7 mouse cellular contexts compared by ENCODE assay signal in the genomic region with DNA sequence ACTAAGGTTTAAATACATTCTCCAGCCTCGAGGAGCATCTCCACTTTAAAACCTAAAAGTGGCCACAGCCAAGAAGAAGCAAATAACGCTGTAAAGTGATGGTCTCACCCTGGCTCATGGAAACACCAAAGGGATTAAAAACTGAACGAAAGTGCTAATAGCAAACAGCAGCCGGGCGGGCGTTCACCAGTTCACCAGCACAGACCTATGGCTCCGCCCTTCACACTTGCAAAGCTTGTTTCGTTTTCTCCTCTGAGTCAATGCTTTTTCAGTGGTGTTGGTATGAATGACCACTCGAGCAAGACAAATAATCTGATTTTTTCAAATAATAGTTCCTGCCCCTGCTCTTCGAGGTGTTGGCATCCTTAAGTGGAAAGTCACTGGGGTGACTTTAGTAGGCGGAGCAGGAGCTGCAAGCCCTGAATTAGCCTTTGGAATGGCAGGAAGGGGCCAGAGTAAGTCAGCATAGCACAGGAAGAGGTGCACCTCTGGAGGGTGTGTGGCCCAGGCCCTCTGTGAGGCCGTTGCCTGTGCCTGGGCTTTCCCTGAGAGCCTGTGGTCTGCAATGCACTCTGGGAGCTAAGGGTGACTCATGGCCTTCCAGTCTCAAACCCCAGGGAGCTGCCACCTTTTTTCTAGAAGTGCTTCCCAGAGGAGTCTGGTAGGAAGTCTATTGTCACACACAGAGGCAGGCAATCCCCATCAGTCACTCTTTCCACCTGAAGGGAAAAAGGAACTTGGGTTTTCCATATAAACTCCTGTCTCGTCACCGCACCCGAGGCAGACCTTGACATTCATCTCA.
DNase-seq lines count a peak whose midpoint lies in the region; ATAC-seq lines count a peak whose summit lies in the region.

No protein-coding gene starts in this region.

- H3K4me1 ChIP-seq in kidney, embryonic 15.5 days, result peaks cover 17% of the 10 kb centered on the region
- peaks cover 8% of the 10 kb centered on the region; the same call in 1 of the 2 replicates for H3K4me1 ChIP-seq in hindbrain, embryonic 16.5 days (ENCODE audit: control insufficient read depth, insufficient read depth, low read depth, low read length)

- DNase-seq in lung, postnatal 36 days, result peak; percentile 76
- DNase-seq in spleen, adult 18-20 months, result no peak
- DNase-seq in left cerebral cortex, postnatal 36 days (ENCODE audit: low spot score in 2 of 2), result no peak

- H3K27ac ChIP-seq in kidney, embryonic 15.5 days, result peak overlapping the region; percentile 60
- no peak overlapping the region for H3K27ac ChIP-seq in hindbrain, embryonic 16.5 days (ENCODE audit: low read depth, low read length)

- no peaks in the 10 kb centered on the region for H3K9me3 ChIP-seq in kidney, embryonic 15.5 days (replicated peaks)
- no peaks in the 10 kb centered on the region for H3K9me3 ChIP-seq in hindbrain, embryonic 16.5 days (ENCODE audit: control insufficient read depth, low read length)

- WGBS in kidney, embryonic 15.5 days, result 44% methylated on average over 15 of the region's 15 CpGs
- WGBS in hindbrain, embryonic 16.5 days, result 75% methylated on average over 15 of the region's 15 CpGs

- no peaks in the 10 kb centered on the region for H3K27me3 ChIP-seq in kidney, embryonic 15.5 days
- no peaks in the 10 kb centered on the region for H3K27me3 ChIP-seq in hindbrain, embryonic 16.5 days (replicated peaks; ENCODE audit: control insufficient read depth, insufficient read depth, low read length)

- no peak overlapping the region for H3K4me3 ChIP-seq in kidney, embryonic 15.5 days (replicated peaks)
- H3K4me3 ChIP-seq in hindbrain, embryonic 16.5 days (ENCODE audit: low read length), result no peak overlapping the region

- H3K36me3 ChIP-seq in kidney, embryonic 15.5 days, result no peaks in the 10 kb centered on the region
- no peaks in the 10 kb centered on the region for H3K36me3 ChIP-seq in hindbrain, embryonic 16.5 days (ENCODE audit: control insufficient read depth, insufficient read depth, low read length)

- intact Hi-C loops in left cerebral cortex, postnatal 36 days (cut with DNase I), result no loop called here

- peak; percentile 75 for ATAC-seq in activated CD4-positive, CD25-positive, alpha-beta regulatory T cell, adult 4 months
- ATAC-seq in granulocyte monocyte progenitor cell, adult 5-6 weeks (replicated peaks; ENCODE audit: poor library complexity, severe bottlenecking), result peak; percentile 52
- ATAC-seq in kidney, embryonic 15.5 days (replicated peaks; ENCODE audit: low FRiP score), result no peak; the same call in 1 of the 2 replicates
- no peak for ATAC-seq in hindbrain, embryonic 16.5 days

- H3K9ac ChIP-seq in kidney, embryonic 15.5 days, result no peak overlapping the region
- H3K9ac ChIP-seq in hindbrain, embryonic 16.5 days (ENCODE audit: low read depth, low read length), result no peak overlapping the region

- H3K4me2 ChIP-seq in kidney, embryonic 15.5 days, result no peak overlapping the region; the same call in 1 of the 2 replicates
- H3K4me2 ChIP-seq in hindbrain, embryonic 16.5 days (ENCODE audit: low read length), result no peak overlapping the region

Comparison
In these comparisons a context has a peak if more than half of its experiments do, and no peak if none do; other contexts are left out.
1. ATAC-seq: peak in activated CD4-positive, CD25-positive, alpha-beta regulatory T cell, adult 4 months (single experiment) and granulocyte monocyte progenitor cell, adult 5-6 weeks (single experiment); none in kidney, embryonic 15.5 days (single experiment) and hindbrain, embryonic 16.5 days (single experiment).